Mouse (Mus musculus) adrenal gland, postnatal 0 days (tissue): ENCODE results near the gene Plcxd3. TPM values are rescaled to one million over a fixed set of nuclear protein-coding genes. Genes with fewer than 3 reads are reported as not detected.

ENCODE experiments used
- polyA plus RNA-seq: library from polyadenylated mRNA; unstranded; fragments of >200 nt; fragmentation: Nextera tagmentation; extraction: Ambion mirVana; gene quantifications from 2 replicates; pipeline ENCODE4 v1.2.1, GENCODE M21; 2015

Gene Plcxd3
- 14.0 and 33.4 TPM in 2 replicates for polyA plus RNA-seq

DNA sequence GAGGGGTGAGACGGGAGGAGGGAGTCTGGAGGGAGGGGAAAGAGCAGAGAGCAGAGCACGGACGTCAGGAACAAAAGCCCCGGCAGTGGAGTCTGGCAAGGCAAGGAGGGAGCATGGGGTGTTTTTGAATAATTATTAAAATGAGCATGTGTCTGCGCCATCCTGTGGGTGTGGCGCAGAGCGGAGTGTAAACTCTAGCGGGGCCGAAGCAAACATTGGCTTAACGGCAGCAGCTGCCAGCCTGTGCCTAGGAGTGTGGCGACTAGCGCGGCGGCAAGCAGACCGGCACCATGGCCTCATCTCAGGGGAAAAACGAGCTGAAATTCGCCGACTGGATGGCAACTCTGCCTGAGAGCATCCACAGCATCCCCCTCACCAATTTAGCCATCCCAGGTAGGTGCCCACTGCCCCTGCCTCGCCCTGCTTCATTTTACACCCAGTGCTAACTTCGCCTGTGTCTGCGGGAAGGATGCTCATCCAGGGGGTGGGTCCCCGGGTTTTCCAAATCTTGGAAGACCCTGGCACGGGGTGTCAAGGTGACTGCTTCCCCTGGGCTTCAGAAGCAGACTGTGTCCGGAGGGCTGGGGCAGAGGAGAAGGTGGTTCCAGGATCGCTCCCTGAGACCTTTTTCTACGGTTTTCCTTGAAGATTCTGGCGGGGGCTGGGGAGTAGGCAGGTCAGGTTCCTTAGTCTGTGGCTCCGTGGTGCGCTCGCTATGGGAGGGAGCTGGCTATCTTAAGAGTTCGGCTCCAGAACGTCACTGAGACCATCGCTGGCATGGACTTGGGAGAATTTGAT, at the start of gene Plcxd3:
Plcxd3 (plus strand) TSS at position 69 of the 798 bp plus-strand sequence.

